Mouse (Mus musculus): ENCODE results near the gene Aff1.

Aff1 gene

GRCm38 (mm10) chr5:103776842-103777241 lies 84.7 kb downstream of the Aff1 start:
- DNase-seq, result no peak

- DNase-seq, result no peak
Measured at GRCm38 (mm10) chr5:103777446-103777845, 85.3 kb downstream of the Aff1 start.

GRCm38 (mm10) chr5:103778314-103779117 lies 86.3 kb downstream of the Aff1 start:
- DNase-seq, result peak; percentile 89

- DNase-seq, result no peak
Measured at GRCm38 (mm10) chr5:103779836-103780235, 87.7 kb downstream of the Aff1 start.

GRCm38 (mm10) chr5:103780266-103780665 lies 88.1 kb downstream of the Aff1 start:
- no peak for DNase-seq

- DNase-seq, result no peak
Measured at GRCm38 (mm10) chr5:103780836-103781235, 88.7 kb downstream of the Aff1 start.

GRCm38 (mm10) chr5:103783086-103783668 lies 91.0 kb downstream of the Aff1 start:
- no peak for DNase-seq

- no peak for DNase-seq
Measured at GRCm38 (mm10) chr5:103786096-103786495, 93.9 kb downstream of the Aff1 start.

- no peak for DNase-seq
Measured at GRCm38 (mm10) chr5:103788476-103788875, 96.3 kb downstream of the Aff1 start.

GRCm38 (mm10) chr5:103788976-103789375 lies 96.8 kb downstream of the Aff1 start:
- DNase-seq, result no peak

- no peak for DNase-seq
Measured at GRCm38 (mm10) chr5:103789619-103790116, 97.5 kb downstream of the Aff1 start.

GRCm38 (mm10) chr5:103791741-103792140 lies 99.6 kb downstream of the Aff1 start:
- DNase-seq, result no peak

- DNase-seq, result no peak
Measured at GRCm38 (mm10) chr5:103795121-103795520, 102.9 kb downstream of the Aff1 start.

GRCm38 (mm10) chr5:103796035-103796434 lies 103.9 kb downstream of the Aff1 start:
- no peak for DNase-seq

GRCm38 (mm10) chr5:103797774-103798173 lies 105.6 kb downstream of the Aff1 start:
- no peak for DNase-seq

GRCm38 (mm10) chr5:103799438-103799837 lies 107.3 kb downstream of the Aff1 start:
- DNase-seq, result no peak

GRCm38 (mm10) chr5:103800009-103800408 lies 107.8 kb downstream of the Aff1 start:
- DNase-seq, result no peak

- DNase-seq, result no peak
Measured at GRCm38 (mm10) chr5:103803386-103803785, 111.2 kb downstream of the Aff1 start.

- peak; percentile 85 for DNase-seq
Measured at GRCm38 (mm10) chr5:103803927-103804590, 111.9 kb downstream of the Aff1 start.

GRCm38 (mm10) chr5:103806851-103807578 lies 114.8 kb downstream of the Aff1 start:
- DNase-seq, result peak; percentile 31

- no peak for DNase-seq
Measured at GRCm38 (mm10) chr5:103807637-103808312, 115.6 kb downstream of the Aff1 start.

- DNase-seq, result no peak
Measured at GRCm38 (mm10) chr5:103809674-103810330, 117.6 kb downstream of the Aff1 start.

Measured in kidney, adult 11 months (tissue).